Mouse (Mus musculus): Measurements from ENCODE around the gene Prmt8. TPM values are rescaled to one million over a fixed set of nuclear protein-coding genes. Genes with fewer than 3 reads are reported as not detected.

Gene Prmt8
- 10 to 100 TPM; 72.7 to 85.8 TPM for total RNA-seq (2021)
- long read RNA-seq, experiment 1, transcript Prmt8-201 (10 exons, 2,724 nt) = major isoform, 109 of 135 reads
- long read RNA-seq, experiment 1, partial matches to known transcripts = 9 of 135 reads
- long read RNA-seq, experiment 1, other reads (novel, unspliced or antisense) = 17 of 135 reads
- long read RNA-seq, experiment 2, transcript Prmt8-201 (10 exons, 2,724 nt) = major isoform, 83 of 97 reads
- long read RNA-seq, experiment 2, partial matches to known transcripts = 8 of 97 reads
- long read RNA-seq, experiment 2, other reads (novel, unspliced or antisense) = 6 of 97 reads

DNA sequence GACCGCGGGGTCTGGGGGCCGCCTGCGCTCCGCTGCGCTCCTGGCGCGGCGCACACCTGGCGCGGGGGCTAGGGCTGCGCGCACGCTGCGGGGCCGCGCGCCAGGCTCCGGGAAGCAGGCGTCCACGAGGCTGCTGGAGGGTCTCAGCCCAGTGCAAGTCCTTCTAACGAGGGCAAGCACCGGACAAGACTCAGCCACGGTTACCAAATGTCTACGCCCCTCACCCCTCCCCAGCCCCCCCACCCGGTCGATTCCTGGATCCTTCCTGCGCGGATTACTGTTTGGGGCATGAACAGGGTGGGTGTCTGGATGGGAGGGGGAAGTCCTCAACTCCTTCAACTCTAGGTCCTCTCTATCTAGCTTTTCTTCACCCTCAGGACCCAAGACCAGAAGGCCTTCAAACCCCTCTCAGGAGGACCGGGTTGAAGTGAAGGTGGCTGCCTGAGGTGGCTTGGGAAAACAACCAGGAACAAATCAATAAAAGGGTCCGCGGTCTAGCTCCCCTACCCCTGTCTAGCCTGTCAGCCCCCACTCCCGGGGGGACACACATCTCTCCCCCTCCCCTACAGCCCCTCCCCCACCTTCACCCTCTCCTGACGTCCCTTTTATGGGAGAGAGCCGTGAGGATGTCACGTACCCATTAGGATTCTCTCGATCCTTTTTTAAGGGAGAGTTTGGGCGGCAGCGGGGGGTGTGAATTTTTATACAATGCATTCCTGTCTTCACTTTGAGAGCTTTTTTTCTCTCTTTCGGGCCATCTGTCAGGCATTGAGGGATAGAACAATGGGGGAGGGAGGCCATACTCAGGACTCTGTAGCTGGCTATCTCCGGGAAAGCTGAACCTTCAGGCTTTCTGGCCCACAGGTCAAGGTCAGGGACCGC is at the start of gene Prmt8:
TSS of gene Prmt8 (minus strand) at position 198 of the 882 bp plus-strand sequence.
- DNase-seq (ENCODE audit: low spot score in 2 of 2) = peak; percentile 67 to 73

DNA sequence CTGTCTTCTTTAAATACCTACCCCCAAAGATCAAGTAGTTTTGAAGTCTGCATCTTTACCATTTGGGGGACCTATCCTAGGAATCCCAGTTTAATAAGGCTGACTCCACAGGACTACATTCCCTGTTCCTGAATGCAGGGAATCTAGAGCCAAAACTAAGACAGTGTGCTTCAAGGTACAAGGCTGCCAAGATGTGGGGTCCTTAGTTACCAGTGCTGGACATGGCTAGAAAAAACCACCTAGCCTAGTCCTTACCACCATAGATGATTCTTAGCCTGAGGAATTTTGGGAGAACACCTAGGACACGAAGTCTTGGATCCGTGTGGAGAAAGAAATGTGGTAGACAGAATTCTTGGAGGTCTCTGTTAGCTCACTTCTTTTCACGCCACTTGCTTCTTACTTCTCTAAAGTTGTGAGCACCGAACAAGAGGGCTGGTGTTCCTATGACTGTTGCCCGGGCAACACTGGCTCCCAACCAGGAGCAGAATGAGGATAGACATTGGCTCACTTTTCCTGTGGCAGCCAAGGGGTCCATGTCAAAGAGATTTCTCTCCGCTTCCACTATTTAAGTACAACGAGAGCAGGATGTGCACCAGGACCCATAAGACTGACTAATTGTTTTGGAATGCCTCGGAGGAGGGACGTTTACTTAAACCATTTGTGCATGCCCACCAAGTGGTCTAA is 33.9 kb upstream of the Prmt8 start:
- DNase-seq (ENCODE audit: low spot score in 2 of 2) = peak in 1 of 2 experiments; percentile 12

DNA sequence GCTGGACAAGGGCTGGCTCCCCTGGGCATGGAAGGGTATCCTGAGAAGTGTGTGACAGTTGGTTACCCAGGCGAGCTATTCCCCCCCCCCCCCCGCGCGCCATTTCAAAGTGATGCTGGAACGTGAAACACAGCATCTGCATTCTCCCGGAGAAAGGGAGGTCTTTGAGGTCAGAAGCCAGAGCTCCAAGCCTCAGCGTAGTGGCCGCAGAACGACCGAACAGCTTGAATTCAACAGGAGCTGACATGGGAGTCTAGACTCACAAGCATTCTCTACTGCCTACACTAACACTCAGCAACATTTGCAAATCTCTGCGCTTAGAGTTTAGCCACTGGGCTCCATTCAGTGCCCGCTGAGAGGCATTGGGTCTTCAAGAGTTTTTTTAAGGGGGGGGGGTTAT is 32.9 kb upstream of the Prmt8 start:
- no peak for DNase-seq (ENCODE audit: low spot score in 2 of 2)

DNA sequence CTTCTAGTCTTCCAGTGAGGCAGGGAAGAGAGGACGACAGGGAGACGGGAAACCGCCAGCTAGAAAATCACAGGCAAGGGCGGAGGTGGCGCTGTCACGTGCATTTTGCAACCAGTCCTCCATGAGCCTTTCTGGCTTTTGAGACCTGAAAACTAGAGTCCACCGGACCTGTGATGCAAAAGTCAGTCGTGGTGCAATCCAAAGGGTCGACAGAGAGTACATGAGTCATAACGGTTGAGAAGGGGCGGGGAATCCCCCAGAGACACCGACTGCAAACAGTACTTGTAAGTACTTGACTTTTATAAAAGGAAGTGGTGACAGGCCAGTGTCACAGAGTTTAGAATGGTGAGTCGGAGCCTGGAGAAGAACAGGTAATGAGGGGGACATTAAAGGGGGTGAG is 20.8 kb upstream of the Prmt8 start:
- DNase-seq (ENCODE audit: low spot score in 2 of 2) = no peak

DNA sequence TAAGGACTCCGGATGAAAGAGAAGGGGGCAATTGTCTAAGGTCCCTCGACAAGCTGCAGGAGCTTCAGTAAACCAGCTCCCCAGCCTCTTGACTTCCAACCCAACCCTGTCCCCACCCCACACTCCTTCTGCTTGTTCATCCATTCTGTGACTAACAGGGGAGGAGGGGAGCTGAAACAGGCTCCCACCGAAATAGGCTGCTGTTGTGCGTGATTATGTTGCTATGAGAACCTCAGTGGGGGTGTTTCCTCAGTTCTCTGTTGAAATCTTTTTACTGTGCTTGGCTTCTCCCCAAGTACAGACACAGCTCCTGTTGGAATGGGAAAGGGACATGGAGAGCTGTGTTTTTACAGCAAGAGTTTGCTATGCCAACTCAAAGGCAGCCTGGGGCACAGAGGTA is 1.5 kb upstream of the Prmt8 start:
- DNase-seq (ENCODE audit: low spot score in 2 of 2) = peak; percentile 63 to 70

DNA sequence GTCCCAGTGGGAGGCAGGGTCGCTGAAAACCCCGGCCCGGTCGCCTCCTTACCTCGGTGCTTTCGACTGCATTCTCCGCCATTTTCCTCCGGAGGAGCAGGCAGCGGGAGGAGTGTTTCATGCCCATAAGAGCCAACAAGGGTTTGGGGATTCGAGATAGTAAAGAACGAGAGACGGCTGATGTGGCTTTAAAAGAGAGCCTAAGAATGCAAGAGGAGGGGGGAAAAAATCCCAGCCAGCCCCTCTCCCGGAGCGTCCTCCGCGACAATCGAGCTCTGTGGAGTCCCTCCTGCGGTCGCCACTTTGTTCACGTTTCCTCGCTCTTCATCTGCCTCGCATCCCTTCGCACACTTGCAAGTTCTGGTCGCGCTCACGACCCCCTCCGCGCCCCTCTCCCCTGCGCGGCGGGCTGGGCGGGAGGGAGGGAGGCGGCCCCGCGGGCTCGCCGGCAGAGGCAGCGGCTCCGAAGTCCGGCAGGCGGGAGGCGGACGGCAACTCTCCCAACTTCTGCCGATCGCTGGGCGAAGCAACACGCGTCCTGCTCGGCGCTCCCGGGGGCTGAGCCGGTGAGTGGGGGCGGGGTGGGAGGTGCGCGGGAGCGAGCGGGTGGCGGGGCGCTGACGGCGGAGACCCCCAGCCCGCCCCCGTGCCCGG is 524 bp downstream of the Prmt8 start:
- peak in 1 of 2 experiments; percentile 21 for DNase-seq (ENCODE audit: low spot score in 2 of 2)

DNA sequence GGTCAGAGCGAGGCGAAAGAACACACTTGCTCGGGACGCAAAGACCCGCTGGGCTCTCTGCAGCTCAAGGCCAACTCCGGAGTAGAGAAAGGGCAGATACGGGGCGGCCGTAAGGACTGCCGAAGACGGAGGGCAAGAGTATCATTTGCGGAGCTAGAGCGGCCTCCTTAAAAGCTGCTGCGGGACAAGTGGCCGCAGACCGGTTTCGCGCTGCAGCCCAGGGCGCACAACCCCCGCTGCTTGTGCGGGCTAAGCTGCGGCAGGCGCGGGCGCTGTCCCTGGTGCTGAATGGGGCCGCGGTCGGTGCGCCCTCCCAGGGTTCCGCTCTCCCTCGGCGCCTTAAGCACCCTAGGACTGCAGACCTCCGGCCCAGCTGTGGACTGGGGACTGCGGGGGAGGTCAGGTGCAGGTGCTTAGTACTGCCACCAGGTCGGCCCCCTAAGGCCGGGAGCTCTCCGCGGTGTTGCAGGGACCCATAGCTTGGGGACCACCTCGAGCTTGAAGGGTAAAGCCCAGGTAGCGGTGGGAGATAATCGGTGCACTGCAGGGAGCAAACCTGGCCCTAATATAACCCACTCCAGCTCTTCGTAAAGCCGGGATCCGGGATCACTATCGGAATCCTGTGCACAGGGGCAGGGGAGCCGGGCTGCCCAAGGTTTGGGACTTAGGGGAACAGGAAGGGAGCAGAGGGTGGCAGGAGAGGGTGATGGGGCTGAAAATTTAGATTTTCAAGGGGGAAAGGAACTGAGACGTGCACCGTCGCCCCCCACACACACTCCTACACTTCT is 1.4 kb downstream of the Prmt8 start:
- DNase-seq (ENCODE audit: low spot score in 2 of 2) = peak in 1 of 2 experiments; percentile 49

DNA sequence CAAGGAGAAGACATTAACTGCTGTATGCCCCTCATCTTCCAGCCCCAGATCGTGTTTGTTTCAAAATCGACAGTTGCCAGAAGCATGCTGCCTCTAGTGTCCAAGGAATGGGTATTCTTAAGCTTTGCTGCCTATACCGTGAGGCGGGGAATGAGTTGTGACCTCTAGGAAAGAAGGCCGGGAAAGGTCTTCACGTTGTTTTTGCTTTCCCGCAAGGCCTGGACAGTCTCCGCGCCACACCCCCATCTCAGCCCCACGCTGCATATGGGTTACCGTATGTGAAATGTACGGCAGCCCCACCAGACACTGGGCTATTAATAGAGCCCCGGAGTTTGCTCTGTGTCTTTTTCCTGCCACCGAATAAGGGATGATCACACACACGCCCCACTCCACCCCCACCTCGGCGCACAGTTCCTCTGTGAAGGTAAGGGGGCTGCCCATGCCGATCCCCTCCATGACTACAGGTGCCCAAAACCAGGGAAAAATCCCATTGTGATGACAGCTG is 2.0 kb downstream of the Prmt8 start:
- DNase-seq (ENCODE audit: low spot score in 2 of 2) = peak; percentile 57 to 76

DNA sequence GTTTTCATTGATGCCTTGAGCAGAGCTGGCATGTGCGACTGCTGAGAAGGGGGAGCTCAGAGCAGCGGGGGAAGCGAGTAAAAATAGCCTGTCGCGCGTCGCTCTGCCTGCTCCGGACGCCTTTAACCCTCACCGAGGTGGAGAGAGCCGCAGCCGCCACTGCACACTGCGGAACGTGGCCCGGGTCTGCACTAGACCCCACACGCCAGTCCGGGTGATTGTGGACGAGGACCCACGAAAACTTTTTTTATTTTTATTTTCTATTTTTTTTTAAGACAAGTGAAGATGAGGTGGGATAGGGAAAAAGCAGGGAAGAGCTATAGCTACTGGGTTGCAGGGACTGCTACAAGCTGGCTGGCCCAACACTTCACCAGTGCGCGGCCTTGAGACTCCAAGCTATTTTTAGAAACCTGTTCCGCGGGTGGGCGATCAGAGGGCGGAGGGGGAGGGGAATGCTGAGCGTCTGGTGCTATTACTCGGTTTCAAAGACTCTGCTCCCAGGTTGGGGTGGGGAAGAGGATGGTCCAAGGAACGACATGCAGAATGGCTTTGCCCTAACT is 2.6 kb downstream of the Prmt8 start:
- peak; percentile 35 to 57 for DNase-seq (ENCODE audit: low spot score in 2 of 2)

DNA sequence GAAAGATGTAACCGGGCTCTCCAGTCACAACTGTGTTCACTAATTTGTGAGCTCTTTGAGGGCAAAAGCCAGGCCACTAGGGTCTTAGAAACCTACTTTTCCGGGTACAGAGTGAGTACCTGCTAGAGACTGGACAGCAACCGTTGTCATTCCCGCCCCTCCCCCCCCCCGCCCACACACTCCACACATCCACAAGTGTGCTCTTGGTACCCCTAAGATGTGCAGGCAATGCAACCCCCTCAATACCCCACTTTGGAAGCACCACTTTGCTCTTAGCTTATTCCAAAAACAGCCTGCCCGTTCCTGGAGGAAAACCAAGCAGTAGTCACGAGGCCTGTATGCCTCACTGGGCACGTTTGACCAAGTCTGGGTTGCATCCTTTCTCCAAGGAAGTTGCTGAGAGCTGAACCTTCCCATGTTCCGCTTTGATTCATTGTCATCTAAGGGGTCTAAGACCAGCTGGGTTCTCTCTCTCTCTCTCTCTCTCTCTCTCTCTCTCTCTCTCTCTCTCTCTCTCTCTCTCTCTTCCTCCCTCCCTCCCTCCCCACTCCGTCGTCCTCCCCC is 3.1 kb downstream of the Prmt8 start:
- DNase-seq (ENCODE audit: low spot score in 2 of 2) = peak; percentile 55 to 62

DNA sequence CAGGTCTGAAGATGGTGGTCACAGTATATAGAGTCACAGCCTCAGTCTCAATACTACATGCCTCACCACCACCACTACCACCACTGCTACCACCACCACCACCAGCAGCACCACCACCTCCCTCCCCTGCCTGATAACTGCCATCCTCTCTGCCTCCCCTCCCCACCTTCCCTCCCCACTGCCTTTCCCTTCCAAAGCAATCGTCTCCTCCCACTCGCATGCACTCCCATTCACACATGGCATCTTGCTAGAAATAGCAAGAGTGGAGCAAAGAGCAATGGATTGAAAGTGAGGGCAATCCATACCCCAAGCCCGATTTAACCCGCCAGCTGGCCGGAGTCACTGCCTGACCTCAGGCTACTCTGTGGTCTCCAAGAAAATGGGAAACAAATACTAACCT is 3.7 kb downstream of the Prmt8 start:
- DNase-seq (ENCODE audit: low spot score in 2 of 2) = peak in 1 of 2 experiments; percentile 20

DNA sequence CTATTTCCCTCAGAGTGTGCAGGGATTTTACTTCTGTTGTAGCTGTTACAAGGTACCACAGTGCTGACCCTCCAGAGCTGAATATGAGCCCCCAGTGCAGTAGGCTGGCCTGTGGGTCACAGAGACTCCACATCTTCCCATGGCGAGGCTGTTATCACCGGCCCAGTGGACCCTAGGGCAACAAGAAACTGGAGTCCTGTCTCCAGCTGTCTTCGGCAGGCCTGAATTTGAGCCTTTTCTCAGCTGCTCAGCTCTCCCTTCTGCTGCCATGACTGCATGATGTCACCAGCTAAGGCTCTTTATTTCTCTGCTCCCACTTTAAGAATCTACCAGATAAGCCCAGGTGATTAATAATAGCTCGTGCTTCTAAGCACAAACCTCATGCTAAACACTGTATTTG is 11.0 kb downstream of the Prmt8 start:
- DNase-seq (ENCODE audit: low spot score in 2 of 2) = no peak

DNA sequence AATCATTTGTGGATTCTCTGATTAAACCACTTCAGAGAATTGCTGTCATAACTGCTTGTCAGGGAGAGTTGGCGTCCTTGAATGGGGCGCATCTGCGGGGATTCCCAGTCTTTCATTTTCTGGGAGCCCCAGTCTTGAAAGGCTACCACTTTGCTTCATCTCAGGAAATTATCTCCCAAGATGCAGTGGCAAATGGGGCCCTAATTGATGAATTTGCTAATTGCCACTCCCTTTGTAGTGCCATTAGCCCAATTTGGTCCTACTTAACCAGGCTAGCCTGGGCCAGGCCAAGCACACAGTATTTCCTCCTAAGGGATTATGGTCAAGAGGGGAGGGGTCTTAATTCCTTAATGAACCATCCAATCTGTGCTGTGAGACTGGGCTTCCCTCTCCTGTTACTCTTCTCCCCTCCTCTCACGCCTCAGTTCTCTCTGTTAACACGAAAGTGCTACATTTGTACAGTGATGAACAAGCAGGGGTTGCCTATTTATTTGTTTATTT is 11.6 kb downstream of the Prmt8 start:
- DNase-seq (ENCODE audit: low spot score in 2 of 2) = no peak

DNA sequence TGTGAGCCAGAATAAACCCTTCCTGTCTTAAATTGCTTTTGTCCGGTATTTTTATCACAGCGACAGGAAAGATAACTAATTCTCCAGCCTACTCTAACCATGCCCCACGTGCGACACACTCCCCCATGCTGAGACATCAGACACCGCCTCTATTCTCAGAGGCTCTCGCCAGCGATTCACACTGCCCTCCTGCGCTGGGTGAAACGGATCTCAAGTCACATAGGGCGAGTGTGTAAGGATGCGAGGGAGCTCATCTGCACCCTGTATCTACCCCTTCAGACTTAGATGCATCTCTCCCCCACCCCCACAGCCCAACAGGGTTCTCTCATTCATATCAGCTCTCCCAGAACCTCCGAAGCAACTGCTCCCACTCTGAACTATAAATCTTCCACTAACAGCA is 12.4 kb downstream of the Prmt8 start:
- peak in 1 of 2 experiments; percentile 53 for DNase-seq (ENCODE audit: low spot score in 2 of 2)

DNA sequence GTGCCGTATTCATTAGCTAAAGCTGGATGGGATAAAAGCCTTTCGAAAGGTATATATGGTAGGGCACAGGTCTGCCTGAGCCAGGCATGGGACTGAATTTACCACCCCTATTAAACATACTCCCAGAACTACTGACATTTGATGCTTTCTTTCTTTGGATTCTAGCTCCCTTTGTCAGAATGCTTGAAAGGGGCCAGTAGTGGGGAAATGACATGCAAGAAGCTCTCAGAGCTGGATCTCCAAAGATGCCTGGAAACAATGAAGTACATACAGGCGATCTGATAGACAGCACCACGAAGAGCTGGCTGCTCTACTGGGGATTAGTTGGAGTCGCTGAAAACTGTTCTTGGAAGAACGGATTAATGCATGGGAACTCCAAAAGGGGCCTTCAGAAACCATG is 16.0 kb downstream of the Prmt8 start:
- no peak for DNase-seq (ENCODE audit: low spot score in 2 of 2)

DNA sequence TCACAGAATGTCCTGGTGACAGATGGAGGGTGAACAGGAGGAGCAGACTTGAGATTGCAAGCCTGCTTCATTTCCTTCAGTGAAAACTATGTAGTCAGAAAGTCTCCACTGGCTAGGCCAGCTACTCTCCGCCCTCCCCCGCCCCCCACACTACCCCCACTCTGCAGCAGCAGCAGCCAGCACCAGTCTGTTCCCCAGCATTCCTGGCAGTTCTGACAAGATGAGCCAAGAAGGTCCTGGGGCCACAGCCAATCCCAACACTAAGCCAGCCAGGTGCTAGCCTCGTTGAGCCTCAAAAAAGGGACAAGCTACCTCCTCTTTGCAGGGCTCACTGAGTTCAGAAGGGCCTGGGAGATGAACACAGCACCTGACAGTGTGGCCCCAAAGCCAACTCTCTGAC is 16.6 kb downstream of the Prmt8 start:
- no peak for DNase-seq (ENCODE audit: low spot score in 2 of 2)

DNA sequence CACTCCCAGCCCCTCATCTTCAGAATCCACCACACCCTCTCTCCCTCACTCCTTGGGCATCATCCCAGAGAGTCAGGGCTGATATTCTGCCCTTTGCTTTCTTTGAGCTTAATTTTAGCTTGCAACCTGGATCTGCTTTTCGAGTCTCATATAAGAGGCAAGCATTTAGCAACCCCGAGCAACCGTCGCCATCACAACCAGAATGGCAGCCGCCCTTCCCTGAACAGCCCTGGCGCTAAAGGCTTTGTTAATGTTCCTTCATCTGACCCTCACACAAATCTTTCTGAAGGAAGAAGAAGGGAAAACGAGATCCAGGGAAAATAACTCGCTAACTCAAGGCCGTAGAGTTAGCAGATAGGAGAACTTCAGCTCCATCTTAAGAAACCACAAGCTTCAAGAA is 17.8 kb downstream of the Prmt8 start:
- no peak for DNase-seq (ENCODE audit: low spot score in 2 of 2)

DNA sequence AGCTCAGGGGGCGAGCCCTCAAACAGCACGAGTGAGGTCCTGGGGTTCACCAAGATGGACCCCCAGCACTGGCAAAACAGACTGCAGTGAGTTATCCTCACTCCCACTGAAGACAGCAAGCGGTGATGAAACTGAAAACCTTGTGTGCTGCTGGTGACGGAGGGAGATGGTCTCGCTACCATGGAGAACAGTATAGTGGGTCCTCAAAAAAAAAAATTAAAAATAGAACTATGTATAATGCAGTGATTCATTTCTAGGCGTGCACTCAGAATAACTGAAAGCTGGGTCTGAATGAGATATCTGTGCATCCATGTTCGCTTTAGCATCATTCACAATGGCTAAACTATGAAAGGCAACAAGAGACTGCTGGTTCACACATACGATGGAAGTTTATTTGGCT is 20.5 kb downstream of the Prmt8 start:
- DNase-seq (ENCODE audit: low spot score in 2 of 2) = no peak

DNA sequence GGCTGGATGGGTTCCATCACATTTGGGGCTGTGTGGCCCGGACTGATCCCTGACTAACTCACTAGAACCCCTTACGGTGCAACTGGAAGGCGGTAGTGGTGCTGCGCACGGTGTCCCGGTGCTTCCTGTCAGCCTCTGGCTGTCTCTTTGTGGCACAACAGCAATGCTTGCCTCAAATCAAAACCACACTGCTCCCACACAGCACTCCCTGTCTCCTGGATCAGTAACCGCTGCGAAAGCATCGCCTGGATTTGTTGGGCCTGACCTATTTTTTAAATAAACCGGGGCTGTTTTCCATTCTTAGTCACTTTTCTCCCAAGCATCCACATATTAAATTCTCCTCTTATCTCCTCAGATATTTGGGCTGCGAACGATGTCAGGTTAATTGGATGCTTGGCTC is 27.0 kb downstream of the Prmt8 start:
- peak in 1 of 2 experiments; percentile 55 for DNase-seq (ENCODE audit: low spot score in 2 of 2)
